Mouse (Mus musculus) stomach, embryonic 14.5 days (tissue): Measurements from ENCODE around the gene Ctnna3. TPM values are rescaled to one million over a fixed set of nuclear protein-coding genes. Genes with fewer than 3 reads are reported as not detected.
A peak's percentile ranks its signal among the peaks of the same experiment; 100 is the strongest.

Experiments used
- ATAC-seq: fragments of 200-750 bp; cut with Nextera tagmentation; 2 replicates; pipeline ENCODE4 v1.8.0; 2017; ENCODE audit warnings: low read depth, moderate TSS enrichment; ENCODE audit not compliant: insufficient number of reproducible peaks, insufficient read depth, low FRiP score
- H3K27ac ChIP-seq: fragments of 300-500 bp; sonication (generic); 2 replicates; pipeline ENCODE4 v1.5.1; 2014; ENCODE audit warnings: mild to moderate bottlenecking, low read length, moderate library complexity, mixed read lengths
- H3K27me3 ChIP-seq: fragments of 300-500 bp; sonication (generic); 2 replicates; pipeline ENCODE4 v1.6.1; 2014; ENCODE audit warnings: low read length, control low read depth, mixed read lengths; ENCODE audit not compliant: control insufficient read depth, insufficient read depth
- H3K36me3 ChIP-seq: fragments of 300-500 bp; sonication (generic); 2 replicates; pipeline ENCODE4 v1.6.1; 2014; ENCODE audit warnings: mild to moderate bottlenecking, control low read depth, low read length, moderate library complexity, mixed read lengths; ENCODE audit not compliant: control insufficient read depth, insufficient read depth
- H3K4me1 ChIP-seq: fragments of 300-500 bp; sonication (generic); 2 replicates; pipeline ENCODE4 v1.6.1; 2014; ENCODE audit warnings: low read length, control low read depth, mixed read lengths; ENCODE audit not compliant: control insufficient read depth, insufficient read depth
- H3K4me2 ChIP-seq: fragments of 300-500 bp; sonication (generic); replicated peaks from 2 replicates; pipeline ENCODE4 v1.6.1; 2014; ENCODE audit warnings: low read depth, low read length, control low read depth
- H3K4me3 ChIP-seq: fragments of 300-500 bp; sonication (generic); 2 replicates; pipeline ENCODE4 v1.5.1; 2014; ENCODE audit warnings: low read depth, low read length, control low read depth
- H3K9ac ChIP-seq: fragments of 300-500 bp; sonication (generic); replicated peaks from 2 replicates; pipeline ENCODE4 v1.6.1; 2014; ENCODE audit warnings: low read depth, mild to moderate bottlenecking, control low read depth, low read length, moderate library complexity, mixed read lengths
- H3K9me3 ChIP-seq: fragments of 300-500 bp; sonication (generic); 2 replicates; pipeline ENCODE4 v1.6.1; 2016; ENCODE audit warnings: low read depth, low read length, control low read depth; ENCODE audit not compliant: control insufficient read depth
- WGBS: fragments of 180-500 bp; shearing (Covaris S2); extraction: QIAGEN DNeasy Blood & Tissue Kit; methylation state at CpG from one replicate; pipeline ENCODE4 v1.1.7; 2014; 5-methylcytosine and 5-hydroxymethylcytosine counted together
- polyA plus RNA-seq: library from polyadenylated mRNA; unstranded; fragments of >200 nt; fragmentation: Nextera tagmentation; extraction: Ambion mirVana; gene quantifications from 2 replicates; pipeline ENCODE4 v1.2.1, GENCODE M21; 2014

Ctnna3 gene
- polyA plus RNA-seq, 1 experiment from 2014 or later, result 0.78 TPM

GRCm38 (mm10) chr10:63583798-63584374, 154.0 kb downstream of the Ctnna3 start:
- ATAC-seq, result no peak
- Histone ChIP-seq H3K9ac (no peak overlapping the region), H3K4me1 (no peaks in the 10 kb centered on the region), H3K4me3 (no peak overlapping the region), H3K4me2 (peak overlapping the region; percentile 22; the same call in 1 of the 2 replicates), H3K9me3 (no peaks in the 10 kb centered on the region), H3K27ac (no peak overlapping the region), H3K27me3 (no peaks in the 10 kb centered on the region), H3K36me3 (no peaks in the 10 kb centered on the region)
- 63% methylated on average over 20 of the region's 20 CpGs for WGBS

GRCm38 (mm10) chr10:63599417-63599816, 169.5 kb downstream of the Ctnna3 start:
- Histone ChIP-seq H3K27me3 (no peaks in the 10 kb centered on the region), H3K4me2 (no peak overlapping the region), H3K36me3 (no peaks in the 10 kb centered on the region), H3K4me1 (no peaks in the 10 kb centered on the region), H3K4me3 (no peak overlapping the region), H3K9ac (no peak overlapping the region), H3K27ac (no peak overlapping the region), H3K9me3 (no peaks in the 10 kb centered on the region)
- no peak for ATAC-seq
- WGBS, result 91% methylated on average over 5 of the region's 5 CpGs

DNA sequence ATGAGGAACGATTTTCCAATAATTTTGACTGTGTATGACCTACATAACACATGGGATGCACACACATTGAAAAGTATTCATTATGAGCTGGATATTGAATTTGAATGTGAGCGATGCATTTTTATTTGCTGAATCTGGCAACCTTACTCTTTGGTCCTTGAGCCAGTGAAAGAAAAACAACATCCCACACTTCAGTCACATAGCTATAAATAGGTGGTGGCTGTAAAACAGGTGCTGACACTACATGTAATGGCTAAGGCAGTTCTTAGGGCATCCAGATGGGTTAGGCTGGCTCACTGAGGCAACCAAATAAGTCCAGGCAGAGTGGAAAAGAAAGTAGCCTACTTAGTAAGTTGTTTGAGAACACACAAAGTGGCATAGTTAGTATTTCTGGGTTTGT, 171.3 kb downstream of the Ctnna3 start:
- Histone ChIP-seq H3K4me1 (no peaks in the 10 kb centered on the region), H3K27ac (no peak overlapping the region), H3K36me3 (no peaks in the 10 kb centered on the region), H3K27me3 (no peaks in the 10 kb centered on the region), H3K9me3 (peaks cover 6% of the 10 kb centered on the region; the same call in 1 of the 2 replicates), H3K4me3 (no peak overlapping the region), H3K4me2 (no peak overlapping the region), H3K9ac (no peak overlapping the region)
- WGBS, result 78% methylated on average over 2 of the region's 2 CpGs
- no peak for ATAC-seq

GRCm38 (mm10) chr10:63628546-63628945, 198.6 kb downstream of the Ctnna3 start:
- Histone ChIP-seq H3K27ac (no peak overlapping the region), H3K4me2 (no peak overlapping the region), H3K36me3 (no peaks in the 10 kb centered on the region), H3K27me3 (no peaks in the 10 kb centered on the region), H3K4me1 (no peaks in the 10 kb centered on the region), H3K4me3 (no peak overlapping the region), H3K9ac (no peak overlapping the region), H3K9me3 (no peaks in the 10 kb centered on the region)
- no peak for ATAC-seq
- 57% methylated on average over 1 of the region's 1 CpGs for WGBS

GRCm38 (mm10) chr10:63633915-63634314, 204.0 kb downstream of the Ctnna3 start:
- WGBS, result 67% methylated on average over 1 of the region's 1 CpGs
- Histone ChIP-seq H3K36me3 (no peaks in the 10 kb centered on the region), H3K27me3 (no peaks in the 10 kb centered on the region), H3K9me3 (no peaks in the 10 kb centered on the region), H3K4me3 (no peak overlapping the region), H3K4me2 (no peak overlapping the region), H3K4me1 (no peaks in the 10 kb centered on the region), H3K9ac (no peak overlapping the region), H3K27ac (no peak overlapping the region)
- no peak for ATAC-seq

- Histone ChIP-seq H3K9me3 (no peaks in the 10 kb centered on the region), H3K27me3 (no peaks in the 10 kb centered on the region), H3K4me2 (no peak overlapping the region), H3K36me3 (no peaks in the 10 kb centered on the region), H3K27ac (no peak overlapping the region), H3K4me1 (no peaks in the 10 kb centered on the region), H3K4me3 (no peak overlapping the region), H3K9ac (no peak overlapping the region)
- WGBS, result 77% methylated on average over 5 of the region's 5 CpGs
- ATAC-seq, result no peak
These were observed 208.1 kb downstream of the Ctnna3 start for GRCm38 (mm10) chr10:63637987-63638386.

- Histone ChIP-seq H3K36me3 (no peaks in the 10 kb centered on the region), H3K9me3 (no peaks in the 10 kb centered on the region), H3K27me3 (no peaks in the 10 kb centered on the region), H3K9ac (no peak overlapping the region), H3K4me2 (no peak overlapping the region), H3K27ac (no peak overlapping the region), H3K4me1 (no peaks in the 10 kb centered on the region), H3K4me3 (no peak overlapping the region)
- no peak for ATAC-seq
- WGBS, result 63% methylated on average over 3 of the region's 3 CpGs
These were observed 217.4 kb downstream of the Ctnna3 start for GRCm38 (mm10) chr10:63647300-63647699.

DNA sequence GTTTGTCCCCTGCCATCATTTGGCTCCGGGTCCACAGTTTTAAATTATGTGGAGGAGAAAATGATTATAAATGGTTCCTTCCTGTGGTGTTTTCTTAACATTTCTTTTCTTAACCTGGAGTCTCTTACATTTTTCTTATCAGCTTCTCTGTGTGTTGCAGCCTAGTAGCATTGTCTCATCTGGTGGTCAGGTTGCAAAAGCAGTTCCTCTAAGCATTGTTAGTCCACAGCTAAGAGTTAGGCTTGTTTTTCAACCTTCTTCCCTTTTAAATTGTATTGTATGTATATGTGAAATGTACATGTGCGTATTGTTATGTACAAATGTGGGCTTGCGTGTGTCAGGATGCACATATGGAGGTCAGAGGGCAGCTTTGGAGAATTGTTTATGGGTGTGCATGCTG, 220.4 kb downstream of the Ctnna3 start:
- no peaks in the 10 kb centered on the region for H3K9me3 ChIP-seq
- WGBS, result 90% methylated on average over 3 of the region's 3 CpGs
- ATAC-seq, result no peak

GRCm38 (mm10) chr10:63652887-63653286, 223.0 kb downstream of the Ctnna3 start:
- H3K4me1 ChIP-seq, result no peaks in the 10 kb centered on the region
- no peak overlapping the region for H3K4me2 ChIP-seq
- WGBS, result 77% methylated on average over 9 of the region's 9 CpGs
- H3K4me3 ChIP-seq, result no peak overlapping the region
- ATAC-seq, result no peak
- H3K9ac ChIP-seq, result no peak overlapping the region
- H3K9me3 ChIP-seq, result no peaks in the 10 kb centered on the region
- H3K27me3 ChIP-seq, result no peaks in the 10 kb centered on the region
- no peak overlapping the region for H3K27ac ChIP-seq
- no peaks in the 10 kb centered on the region for H3K36me3 ChIP-seq

More for the DNA sequence above, 220.4 kb downstream of the Ctnna3 start:
- no peak overlapping the region for H3K4me3 ChIP-seq
- H3K4me1 ChIP-seq, result no peaks in the 10 kb centered on the region
- H3K27ac ChIP-seq, result no peak overlapping the region
- no peak overlapping the region for H3K9ac ChIP-seq
- H3K27me3 ChIP-seq, result no peaks in the 10 kb centered on the region
- no peaks in the 10 kb centered on the region for H3K36me3 ChIP-seq
- no peak overlapping the region for H3K4me2 ChIP-seq
